Mouse (Mus musculus) MEL (cell line): ENCODE data around the gene Phf21a. TPM values are rescaled to one million over a fixed set of nuclear protein-coding genes. Genes with fewer than 3 reads are reported as not detected.

Experiments
- DNase-seq: peaks from one replicate; pipeline ENCODE4 v3.0.0; 2011; ENCODE audit warnings: low read depth, low spot score
- H3K27ac ChIP-seq: 2 replicates; pipeline ENCODE4 v1.5.1; 2012; ENCODE audit warnings: low read depth, mild to moderate bottlenecking, control low read depth, low read length, moderate library complexity; ENCODE audit not compliant: control insufficient read depth
- H3K27me3 ChIP-seq, 2 experiments: fragments of 150-350 bp in 1 of 2; sonication (generic) in 1 of 2; 2 replicates each; pipeline ENCODE4 v1.6.1; 2012; ENCODE audit warnings: low read length in 2 of 2, mild to moderate bottlenecking in 2 of 2, improper control_type of control experiment in 1 of 2, moderate library complexity in 1 of 2; ENCODE audit not compliant: insufficient read depth in 2 of 2, control insufficient read depth in 1 of 2
- H3K36me3 ChIP-seq, 2 experiments: 2 replicates each; pipeline ENCODE4 v1.6.1; 2012 to 2014; ENCODE audit warnings: low read length in 2 of 2, improper control_type of control experiment in 1 of 2, inconsistent platforms in 1 of 2, mild to moderate bottlenecking in 1 of 2; ENCODE audit not compliant: insufficient read depth in 2 of 2, control insufficient read depth in 1 of 2
- H3K4me1 ChIP-seq, 2 experiments: fragments of 150-350 bp in 1 of 2; sonication (generic) in 1 of 2; 2 replicates each; pipeline ENCODE4 v1.6.1; 2012; ENCODE audit warnings: low read length in 2 of 2, improper control_type of control experiment in 1 of 2, mild to moderate bottlenecking in 1 of 2; ENCODE audit not compliant: insufficient read depth in 2 of 2, control insufficient read depth in 1 of 2
- H3K4me3 ChIP-seq, 2 experiments: fragments of 150-350 bp in 1 of 2; sonication (generic) in 1 of 2; 2 replicates each; pipeline ENCODE4 v1.5.1; 2012; ENCODE audit warnings: low read depth in 2 of 2, low read length in 2 of 2, mild to moderate bottlenecking in 2 of 2, moderate library complexity in 2 of 2, control low read depth in 1 of 2, improper control_type of control experiment in 1 of 2; ENCODE audit not compliant: control insufficient read depth in 1 of 2, insufficient read depth in 1 of 2
- H3K79me2 ChIP-seq: 2 replicates; pipeline ENCODE4 v1.6.1; 2012; ENCODE audit warnings: mild to moderate bottlenecking, low read length, moderate library complexity; ENCODE audit not compliant: control insufficient read depth, poor library complexity, insufficient read depth
- H3K9ac ChIP-seq: 2 replicates; pipeline ENCODE4 v1.6.1; 2012; ENCODE audit warnings: low read depth, mild to moderate bottlenecking, control low read depth, low read length, moderate library complexity; ENCODE audit not compliant: control insufficient read depth, poor library complexity, severe bottlenecking
- H3K9me3 ChIP-seq: fragments of 150-350 bp; sonication (generic); replicated peaks from 2 replicates; pipeline ENCODE4 v1.6.1; 2012; ENCODE audit warnings: mild to moderate bottlenecking, low read length, improper control_type of control experiment, moderate library complexity; ENCODE audit not compliant: insufficient read depth
- BHLHE40 ChIP-seq: IDR thresholded peaks from 2 replicates; pipeline ENCODE4 v1.6.1; 2012; ENCODE audit warnings: low read depth, mild to moderate bottlenecking, inconsistent platforms, low read length, improper control_type of control experiment, borderline replicate concordance
- CTCF ChIP-seq, 3 experiments: IDR thresholded peaks in 2 of 3; conservative IDR thresholded peaks in 1 of 3; 2 replicates each; pipeline ENCODE4 v1.5.1; 2011 to 2012; ENCODE audit warnings: low read length in 3 of 3, low read depth in 2 of 3, mild to moderate bottlenecking in 2 of 3, improper control_type of control experiment in 1 of 3, inconsistent platforms in 1 of 3, mixed read lengths in 1 of 3, moderate library complexity in 1 of 3; ENCODE audit not compliant: control insufficient read depth in 1 of 3, insufficient read depth in 1 of 3, poor library complexity in 1 of 3, severe bottlenecking in 1 of 3
- ELF1 ChIP-seq: IDR thresholded peaks from 2 replicates; pipeline ENCODE4 v1.6.1; 2014; ENCODE audit warnings: low read depth, mild to moderate bottlenecking, inconsistent platforms, low read length, improper control_type of control experiment, moderate library complexity
- ETS1 ChIP-seq: IDR thresholded peaks from 2 replicates; pipeline ENCODE4 v1.6.1; 2012; ENCODE audit warnings: low read depth, mild to moderate bottlenecking, inconsistent platforms, low read length, improper control_type of control experiment, moderate library complexity
- GABPA ChIP-seq: IDR thresholded peaks from 2 replicates; pipeline ENCODE4 v1.6.1; 2012; ENCODE audit warnings: low read depth, mild to moderate bottlenecking, inconsistent platforms, low read length, improper control_type of control experiment, moderate library complexity
- GATA1 ChIP-seq: IDR thresholded peaks from 2 replicates; pipeline ENCODE4 v1.6.1; 2011; ENCODE audit warnings: low read depth, low read length, improper control_type of control experiment
- MXI1 ChIP-seq: IDR thresholded peaks from 2 replicates; pipeline ENCODE4 v1.6.1; 2011; ENCODE audit warnings: mild to moderate bottlenecking, low read depth, low read length, improper control_type of control experiment
- MYC ChIP-seq: IDR thresholded peaks from 2 replicates; pipeline ENCODE4 v1.6.1; 2011; ENCODE audit warnings: low read depth, mild to moderate bottlenecking, low read length, improper control_type of control experiment, moderate library complexity
- POLR2A ChIP-seq, 2 experiments: IDR thresholded peaks; 2 replicates each; pipeline ENCODE4 v1.6.1; 2011 to 2012; ENCODE audit warnings: low read length in 2 of 2, mild to moderate bottlenecking in 2 of 2, control low read depth in 1 of 2, improper control_type of control experiment in 1 of 2, low read depth in 1 of 2, moderate library complexity in 1 of 2; ENCODE audit not compliant: control insufficient read depth in 1 of 2, insufficient read depth in 1 of 2, poor library complexity in 1 of 2
- POLR2AphosphoS5 ChIP-seq: IDR thresholded peaks from 2 replicates; pipeline ENCODE4 v1.6.1; 2012; ENCODE audit warnings: low read depth, borderline replicate concordance, mild to moderate bottlenecking, inconsistent platforms, low read length, moderate library complexity, mixed read lengths
- RCOR1 ChIP-seq: IDR thresholded peaks from 2 replicates; pipeline ENCODE4 v1.6.1; 2012; ENCODE audit warnings: low read depth, mild to moderate bottlenecking, inconsistent platforms, low read length, improper control_type of control experiment
- TCF12 ChIP-seq: IDR thresholded peaks from 2 replicates; pipeline ENCODE4 v1.6.1; 2014; ENCODE audit warnings: low read depth, mild to moderate bottlenecking, inconsistent platforms, low read length, improper control_type of control experiment, moderate library complexity
- USF1 ChIP-seq: IDR thresholded peaks from 2 replicates; pipeline ENCODE4 v1.6.1; 2014; ENCODE audit warnings: low read depth, mild to moderate bottlenecking, inconsistent platforms, low read length, improper control_type of control experiment, moderate library complexity
- USF2 ChIP-seq, 2 experiments: IDR thresholded peaks; 2 replicates each; pipeline ENCODE4 v1.6.1; 2011 to 2012; ENCODE audit warnings: improper control_type of control experiment in 2 of 2, low read length in 2 of 2, borderline replicate concordance in 1 of 2, inconsistent platforms in 1 of 2, low read depth in 1 of 2, mild to moderate bottlenecking in 1 of 2; ENCODE audit not compliant: insufficient read depth in 1 of 2
- ZKSCAN1 ChIP-seq: IDR thresholded peaks from 2 replicates; pipeline ENCODE4 v1.6.1; 2012; ENCODE audit warnings: low read depth, mild to moderate bottlenecking, inconsistent platforms, low read length, improper control_type of control experiment, moderate library complexity
- polyA plus RNA-seq, 2 experiments: library from polyadenylated mRNA; stranded (reverse) in 1 of 2; unstranded in 1 of 2; fragments of >175 nt in 1 of 2; fragments of >200 nt in 1 of 2; gene quantifications; 2 replicates each; pipeline versions ENCODE4 v1.2.1 to v1.2.4; 2012; ENCODE audit warnings: low replicate concordance in 2 of 2, low read depth in 1 of 2; ENCODE audit not compliant: insufficient read length in 2 of 2, insufficient read depth in 1 of 2, missing spikeins in 1 of 2
- total RNA-seq: library from RNA; depleted of rRNA; stranded (reverse); fragments of 300-350 nt; gene quantifications from 2 replicates; pipeline ENCODE4 v1.2.3, GENCODE M21; 2012

Phf21a gene
- total and polyA plus RNA-seq, 3 experiments: 4.7 to 245 (median 15.6) TPM

GRCm38 (mm10) chr2:92400682-92401081, 307.8 kb downstream of the Phf21a start:
- 0 out of 4 replicates have a peak, but pooled peaks cover 0 to 5% of the 10 kb centered on the region in 2 experiments for H3K4me1 ChIP-seq
- H3K27me3 ChIP-seq: no peaks in the 10 kb centered on the region
- no peak overlapping the region for H3K4me3 ChIP-seq
- H3K27ac ChIP-seq: no peak overlapping the region
- DNase-seq: no peak
- no peaks in the 10 kb centered on the region for H3K79me2 ChIP-seq
- H3K9ac ChIP-seq: no peak overlapping the region
- TF ChIP-seq USF1 (no peak), POLR2A (IDR thresholded peaks at IDR 0.05; ENCODE audit: control insufficient read depth in 1 of 2, insufficient read depth in 1 of 2, low read depth in 1 of 2, low read length in 2 of 2, poor library complexity in 1 of 2) (0 out of 4 replicates have a peak, but pooled peaks of 1 of the 2 experiments have one; percentile 32), ELF1 (no peak), USF2 (IDR thresholded peaks at IDR 0.05; ENCODE audit: borderline replicate concordance in 1 of 2, insufficient read depth in 1 of 2, low read depth in 1 of 2, low read length in 2 of 2) (no peak), BHLHE40 (no peak)
- no peaks in the 10 kb centered on the region for H3K9me3 ChIP-seq
- H3K36me3 ChIP-seq: no peaks in the 10 kb centered on the region; a peak in 3 of 4 replicates

DNA sequence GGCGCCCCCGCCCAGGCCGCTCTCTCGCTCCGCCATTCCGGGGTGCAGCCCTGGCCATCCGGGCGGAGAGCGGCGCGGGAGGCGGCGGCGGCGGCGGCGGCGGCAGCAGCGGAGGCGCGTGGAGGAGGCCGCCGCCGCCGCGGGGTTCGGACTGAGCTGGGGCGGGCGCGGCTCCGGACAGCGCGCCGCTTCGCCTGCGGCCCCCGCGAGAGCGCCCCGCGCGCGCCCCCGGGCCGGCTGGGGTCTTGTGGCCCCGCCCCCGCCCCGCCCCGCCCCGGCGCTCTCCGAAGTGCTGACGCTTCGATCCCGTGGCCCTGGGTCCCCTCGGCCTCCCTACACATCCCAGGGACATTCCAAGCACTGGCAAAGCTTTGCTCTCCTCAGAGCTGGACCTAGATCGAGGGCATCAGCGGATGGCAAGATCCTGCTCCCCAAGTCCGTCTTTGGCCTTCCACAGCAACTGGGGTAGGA, 308.2 kb downstream of the Phf21a start, which contains the start of gene Mapk8ip1:
Mapk8ip1 (minus strand) TSS at position 173 of the 471 bp plus-strand sequence.
- H3K36me3 ChIP-seq: no peaks in the 10 kb centered on the region; a peak in 3 of 4 replicates
- no peak for DNase-seq
- no peaks in the 10 kb centered on the region for H3K79me2 ChIP-seq
- 0 out of 4 replicates have a peak, but pooled peaks cover 0 to 5% of the 10 kb centered on the region in 2 experiments for H3K4me1 ChIP-seq
- no peak within 1 kb of the TSS for H3K27ac ChIP-seq
- H3K9ac ChIP-seq: no peak within 1 kb of the TSS
- no peak for TF ChIP-seq CTCF (IDR thresholded peaks at IDR 0.05 in 2 of 3, conservative IDR thresholded peaks at IDR 0.05 in 1 of 3; ENCODE audit: control insufficient read depth in 1 of 3, insufficient read depth in 1 of 3, low read depth in 2 of 3, low read length in 3 of 3, poor library complexity in 1 of 3, severe bottlenecking in 1 of 3)
- no peak for TF ChIP-seq MYC
- TF ChIP-seq ZKSCAN1: no peak
- no peak for TF ChIP-seq MXI1
- TF ChIP-seq ETS1: no peak
- TF ChIP-seq GABPA: no peak
- TF ChIP-seq POLR2A (IDR thresholded peaks at IDR 0.05; ENCODE audit: control insufficient read depth in 1 of 2, insufficient read depth in 1 of 2, low read depth in 1 of 2, low read length in 2 of 2, poor library complexity in 1 of 2): no peak
- TF ChIP-seq GATA1: no peak
- no peak for TF ChIP-seq POLR2AphosphoS5
- no peak for TF ChIP-seq USF1
- no peak for TF ChIP-seq TCF12
- TF ChIP-seq RCOR1: no peak
- no peak within 1 kb of the TSS for H3K4me3 ChIP-seq
- no peaks in the 10 kb centered on the region for H3K27me3 ChIP-seq
- no peaks in the 10 kb centered on the region for H3K9me3 ChIP-seq
